Mouse (Mus musculus): ENCODE measurements at regions not wholly inside any gene's neighbourhood (a gene's known extent, or its start where the extent isn't known, plus 50 kb on each side); places are given as distances from the start of the nearest gene placed in this dataset.

DNA sequence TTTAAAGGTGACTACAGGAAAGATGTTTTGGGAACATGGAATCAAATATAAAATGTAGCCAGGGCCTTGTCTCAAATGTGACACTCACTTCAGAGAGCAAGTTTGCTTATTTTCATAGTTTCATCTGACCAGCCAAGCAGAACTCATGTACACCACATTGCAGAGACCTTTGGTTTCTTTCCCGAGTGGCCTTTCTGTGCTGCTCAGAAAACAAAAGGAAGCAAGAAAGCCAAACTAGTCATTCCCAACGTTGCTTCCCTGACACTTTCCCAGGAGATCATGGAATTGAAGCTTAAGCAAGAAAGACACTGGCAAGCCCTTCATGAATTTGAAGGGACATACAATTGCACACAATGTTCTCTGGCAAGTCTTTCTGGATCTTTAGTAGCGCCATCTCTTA lies 191.3 kb downstream of the Col12a1 start:
- ATAC-seq (ENCODE audit: extremely low read depth, insufficient number of reproducible peaks, low FRiP score, low TSS enrichment): no peak

More for the DNA sequence above, 191.3 kb downstream of the Col12a1 start:
- no peaks in the 10 kb centered on the region for H3K27me3 ChIP-seq (replicated peaks)
- H3K4me2 ChIP-seq: no peak overlapping the region
- H3K4me1 ChIP-seq: no peaks in the 10 kb centered on the region
- H3K36me3 ChIP-seq: no peaks in the 10 kb centered on the region
- 66% methylated on average over 3 of the region's 3 CpGs for WGBS
- no peak overlapping the region for H3K4me3 ChIP-seq
- no peak overlapping the region for H3K9ac ChIP-seq
- no peak overlapping the region for H3K27ac ChIP-seq (replicated peaks)
- no peaks in the 10 kb centered on the region for H3K9me3 ChIP-seq

Data from heart, embryonic 13.5 days (tissue).